In genomic region chr1:36940381-36940762, GRCm38 (mm10) we compare ENCODE assay signal across 8 mouse cellular contexts. TPM values are rescaled to one million over a fixed set of nuclear protein-coding genes. Genes with fewer than 3 reads are reported as not detected.
A peak's percentile ranks its signal among the peaks of the same experiment; 100 is the strongest.
DNase-seq lines count a peak whose midpoint lies in the region; ATAC-seq and TF ChIP-seq lines count a peak whose summit lies in the region.

No protein-coding gene starts in this region.

- H3K4me2 ChIP-seq in embryonic facial prominence, embryonic 15.5 days (replicated peaks), result peak overlapping the region; percentile 59
- H3K4me2 ChIP-seq in limb, embryonic 12.5 days, result peak overlapping the region; percentile 69

- peaks cover 14% of the 10 kb centered on the region for H3K79me2 ChIP-seq in liver, adult 2 months (ENCODE audit: control insufficient read depth, insufficient read depth, low read length)

- H3K9ac ChIP-seq in liver, adult 2 months (ENCODE audit: low read depth, low read length), result peak overlapping the region; percentile 45; the same call in 1 of the 2 replicates
- peak overlapping the region; percentile 96 for H3K9ac ChIP-seq in embryonic facial prominence, embryonic 15.5 days
- peak overlapping the region; percentile 92 for H3K9ac ChIP-seq in limb, embryonic 12.5 days (replicated peaks)

- no peaks in the 10 kb centered on the region for H3K36me3 ChIP-seq in liver, adult 2 months (ENCODE audit: control insufficient read depth, insufficient read depth, low read length)
- no peaks in the 10 kb centered on the region for H3K36me3 ChIP-seq in embryonic facial prominence, embryonic 15.5 days
- H3K36me3 ChIP-seq in limb, embryonic 12.5 days, result no peaks in the 10 kb centered on the region

- no peak for ATAC-seq in embryonic facial prominence, embryonic 15.5 days (ENCODE audit: insufficient number of reproducible peaks, low FRiP score, low TSS enrichment, low read depth)
- no peak for ATAC-seq in limb, embryonic 12.5 days (ENCODE audit: insufficient number of reproducible peaks, insufficient read depth, low FRiP score, low TSS enrichment, low read depth)

- peak overlapping the region; percentile 17; the same call in 1 of the 2 replicates for H3K27ac ChIP-seq in liver, adult 2 months (replicated peaks; ENCODE audit: insufficient read depth, low read depth, low read length)
- peak overlapping the region; percentile 94; the same call in 1 of the 2 replicates for H3K27ac ChIP-seq in embryonic facial prominence, embryonic 15.5 days (replicated peaks)
- no peak overlapping the region; the same call in 1 of the 2 replicates for H3K27ac ChIP-seq in limb, embryonic 12.5 days
- peak overlapping the region; percentile 44; the same call in 1 of the 2 replicates for H3K27ac ChIP-seq in olfactory bulb, adult 2 months (ENCODE audit: insufficient read depth, low read depth, low read length)

- H3K27me3 ChIP-seq in liver, adult 2 months (ENCODE audit: control insufficient read depth, insufficient read depth, low read length), result no peaks in the 10 kb centered on the region
- H3K27me3 ChIP-seq in embryonic facial prominence, embryonic 15.5 days, result no peaks in the 10 kb centered on the region
- H3K27me3 ChIP-seq in limb, embryonic 12.5 days, result no peaks in the 10 kb centered on the region

- peaks cover 9% of the 10 kb centered on the region for H3K4me1 ChIP-seq in liver, adult 2 months (ENCODE audit: control insufficient read depth, insufficient read depth, low read length)
- H3K4me1 ChIP-seq in embryonic facial prominence, embryonic 15.5 days, result peaks cover 20% of the 10 kb centered on the region
- peaks cover 15% of the 10 kb centered on the region for H3K4me1 ChIP-seq in limb, embryonic 12.5 days (replicated peaks)
- H3K4me1 ChIP-seq in olfactory bulb, adult 2 months (ENCODE audit: control insufficient read depth, insufficient read depth, low read length), result peaks cover 14% of the 10 kb centered on the region

- H3K9me3 ChIP-seq in embryonic facial prominence, embryonic 15.5 days (replicated peaks), result no peaks in the 10 kb centered on the region
- no peaks in the 10 kb centered on the region for H3K9me3 ChIP-seq in limb, embryonic 12.5 days

- TF ChIP-seq CTCF in liver, adult 2 months (IDR thresholded peaks at IDR 0.05; ENCODE audit: low read depth, low read length), result no peak
- no peak for TF ChIP-seq CTCF in olfactory bulb, adult 2 months (IDR thresholded peaks at IDR 0.05; ENCODE audit: insufficient read depth, low read depth, low read length)

- no peak for TF ChIP-seq POLR2A in liver, adult 2 months (IDR thresholded peaks at IDR 0.05; ENCODE audit: extremely low read depth, insufficient read depth, low read length)
- TF ChIP-seq POLR2A in olfactory bulb, adult 2 months (IDR thresholded peaks at IDR 0.05; ENCODE audit: insufficient read depth, low read depth, low read length), result no peak

- 46% methylated on average over 3 of the region's 3 CpGs for WGBS in liver, adult 2 months
- 42% methylated on average over 3 of the region's 3 CpGs for WGBS in embryonic facial prominence, embryonic 15.5 days
- 53% methylated on average over 3 of the region's 3 CpGs for WGBS in limb, embryonic 12.5 days
- WGBS in olfactory bulb, adult 2 months, result 57% methylated on average over 3 of the region's 3 CpGs

- peak; percentile 29 for DNase-seq in liver, adult 2 months (ENCODE audit: extremely low read depth, low read depth, low spot score)
- no peak for DNase-seq in liver
- DNase-seq in adrenal gland, adult (ENCODE audit: inconsistent age in 2 of 2, low spot score in 1 of 2), result no peak
- DNase-seq in ovary, postnatal 14 days (ENCODE audit: low spot score), result no peak
- no peak for DNase-seq in gastrocnemius, adult 8-10 months (ENCODE audit: low spot score in 2 of 2)

- no peak overlapping the region; the same call in 1 of the 2 replicates for H3K4me3 ChIP-seq in liver, adult 2 months (ENCODE audit: insufficient read depth, low read depth, low read length)
- H3K4me3 ChIP-seq in embryonic facial prominence, embryonic 15.5 days (replicated peaks), result peak overlapping the region; percentile 98
- peak overlapping the region; percentile 82 for H3K4me3 ChIP-seq in limb, embryonic 12.5 days (replicated peaks)
- H3K4me3 ChIP-seq in olfactory bulb, adult 2 months (ENCODE audit: insufficient read depth, low read depth, low read length), result 0 out of 2 replicates have a peak overlapping the region, but pooled peaks have one; percentile 90

RNA-seq across cellular contexts. Expression of gene Tmem131, which starts 3.1 kb away (rescaled TPM):
- 10.2 and 12.2 TPM in 2 replicates for total RNA-seq in liver, adult 2 months (2014; rRNA removed)
- 6.1 and 6.3 TPM in 2 replicates for polyA plus RNA-seq in liver, adult 2 months (2012; rRNA removed)
- 14.7 and 15.1 TPM in 2 replicates for polyA plus RNA-seq in embryonic facial prominence, embryonic 15.5 days (2015; fragmentation: Nextera tagmentation; extraction: Ambion mirVana)
- 15.6 and 17.4 TPM in 2 replicates for polyA plus RNA-seq in limb, embryonic 12.5 days (2016; fragmentation: Nextera tagmentation; extraction: Ambion mirVana)
- 169 and 363 TPM in 2 replicates for polyA plus RNA-seq in olfactory bulb, adult 2 months (2012; ENCODE audit: insufficient read depth, insufficient read length, low replicate concordance, missing spikeins)
- total RNA-seq in gastrocnemius, adult 8-10 months (2022), result 10 to 100 TPM; 22.6 to 28.6 (median 27.4) TPM

Comparison
In these comparisons a context has a peak if more than half of its experiments do, and no peak if none do; other contexts are left out.
1. H3K9ac ChIP-seq: peak in every context shown above with its lines; median percentile 96 in embryonic facial prominence, embryonic 15.5 days; 92 in limb, embryonic 12.5 days; 45 in liver, adult 2 months.